Mouse (Mus musculus) E14TG2a.4 (cell line): ENCODE results near the gene Met.

Experiments
- CTCF ChIP-seq: conservative IDR thresholded peaks from 2 replicates; pipeline ENCODE4 v1.5.1; 2014; ENCODE audit warnings: low read length
- NANOG ChIP-seq: IDR thresholded peaks from 2 replicates; pipeline ENCODE4 v1.6.1; 2014; ENCODE audit warnings: borderline replicate concordance, low read length, mixed read lengths

DNA sequence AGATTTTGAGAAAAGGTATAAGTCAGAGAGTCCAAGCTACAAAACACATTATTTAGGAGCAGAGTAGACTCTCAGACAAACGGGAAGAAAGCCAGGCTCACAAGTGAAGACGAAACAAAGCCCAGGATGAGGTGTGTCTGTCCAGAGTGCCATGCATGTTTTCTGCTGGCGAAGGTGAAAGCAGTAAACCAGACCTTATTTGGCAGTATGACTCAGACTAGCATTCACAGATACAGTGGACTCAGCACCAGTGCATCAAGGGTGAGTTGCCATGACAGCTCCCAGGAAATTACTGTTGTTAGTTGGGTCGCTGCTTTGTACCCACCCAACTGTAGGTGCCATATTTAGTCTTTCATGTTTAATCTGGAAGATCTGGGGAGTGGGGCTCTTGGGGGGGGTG lies 149.1 kb downstream of the Met start:
- TF ChIP-seq CTCF (no peak), NANOG (no peak)
